Mouse (Mus musculus) urinary bladder, postnatal 4 days (tissue): ENCODE results near the gene Josd2.
A peak's percentile ranks its signal among the peaks of the same experiment; 100 is the strongest.

Experiments used
- DNase-seq, 2 experiments: peaks; one replicate each; pipeline ENCODE4 v3.0.0; 2021 to 2022; ENCODE audit warnings: low spot score in 2 of 2

Gene Josd2

DNA sequence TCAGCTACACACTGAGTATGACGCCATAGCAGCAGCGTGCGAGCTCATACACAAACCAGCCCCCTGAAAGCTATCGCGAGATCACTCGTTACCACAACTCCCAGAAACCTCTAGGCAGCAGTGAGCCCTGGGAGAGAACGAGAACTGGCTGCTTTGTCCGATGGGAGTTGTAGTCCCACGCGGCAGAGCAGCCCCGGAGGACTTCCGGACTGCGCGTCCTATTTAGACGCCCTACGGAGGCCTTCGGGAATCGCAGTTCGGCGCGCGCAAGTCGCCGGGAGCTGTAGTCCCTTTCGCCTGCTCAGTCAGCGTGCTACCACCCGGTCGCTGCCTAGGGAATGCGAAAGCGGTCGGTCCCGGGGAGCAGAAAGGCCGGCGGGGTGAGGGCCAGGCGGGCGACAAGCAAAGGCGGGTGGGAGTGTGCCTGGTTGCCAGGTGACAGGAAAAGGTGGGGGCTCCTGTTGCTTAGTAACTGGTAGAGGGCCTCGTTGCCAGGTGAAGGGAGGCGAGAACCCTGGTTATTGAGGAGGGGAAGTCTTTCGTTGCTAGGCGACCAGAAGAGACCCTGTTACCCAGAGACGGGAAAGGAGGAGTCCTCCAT is at the start of gene Josd2:
Josd2 (plus strand) TSS at position 170 of the 601 bp plus-strand sequence.
- peak; percentile 90 to 91 for DNase-seq

- no peak for DNase-seq
Measured at GRCm38 (mm10) chr7:44427666-44428065, 40.1 kb upstream of the Josd2 start.

DNA sequence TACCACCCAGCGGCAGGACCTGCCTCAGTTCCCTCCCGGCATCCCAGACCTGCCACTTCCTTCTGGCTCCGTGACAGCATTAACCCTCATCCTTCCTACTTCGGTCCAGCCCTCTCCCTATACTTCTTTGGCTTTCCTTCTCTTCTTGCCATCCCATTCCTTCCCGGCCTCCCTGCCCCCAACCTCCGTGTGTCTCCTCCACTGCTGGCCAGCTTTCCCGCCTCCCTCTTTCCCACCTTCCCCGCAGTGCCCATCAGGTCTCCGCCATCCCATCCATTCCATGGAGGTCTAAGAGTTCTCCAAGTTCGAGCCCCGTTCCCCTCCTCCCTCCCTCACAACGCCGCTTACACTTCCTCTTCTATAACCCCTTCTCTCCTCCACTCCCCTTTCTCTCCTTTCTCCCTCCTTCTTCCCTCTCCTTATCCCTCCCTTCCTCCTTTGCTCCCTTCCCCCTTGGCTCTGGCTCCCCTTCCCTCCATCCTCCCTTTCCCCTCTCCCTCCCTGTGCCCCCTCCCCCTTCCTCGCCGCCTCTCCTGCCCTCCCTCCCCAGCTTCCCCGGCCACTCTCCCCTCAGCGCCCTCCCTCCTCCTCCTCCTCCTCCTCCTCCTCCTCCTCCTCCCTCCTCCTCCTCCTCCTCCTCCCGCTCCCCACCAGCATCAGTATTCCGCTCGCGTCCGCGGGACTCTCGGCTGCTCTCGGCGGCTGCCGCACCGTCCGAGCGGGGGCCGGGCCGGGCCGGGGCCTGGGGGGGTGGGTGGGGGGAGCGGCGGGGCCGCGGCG is 39.4 kb upstream of the Josd2 start:
- no peak for DNase-seq

GRCm38 (mm10) chr7:44428968-44429521 is 38.7 kb upstream of the Josd2 start, which contains the start of gene Lrrc4b:
Lrrc4b (plus strand) TSS chr7:44429018.
- no peak for DNase-seq

DNA sequence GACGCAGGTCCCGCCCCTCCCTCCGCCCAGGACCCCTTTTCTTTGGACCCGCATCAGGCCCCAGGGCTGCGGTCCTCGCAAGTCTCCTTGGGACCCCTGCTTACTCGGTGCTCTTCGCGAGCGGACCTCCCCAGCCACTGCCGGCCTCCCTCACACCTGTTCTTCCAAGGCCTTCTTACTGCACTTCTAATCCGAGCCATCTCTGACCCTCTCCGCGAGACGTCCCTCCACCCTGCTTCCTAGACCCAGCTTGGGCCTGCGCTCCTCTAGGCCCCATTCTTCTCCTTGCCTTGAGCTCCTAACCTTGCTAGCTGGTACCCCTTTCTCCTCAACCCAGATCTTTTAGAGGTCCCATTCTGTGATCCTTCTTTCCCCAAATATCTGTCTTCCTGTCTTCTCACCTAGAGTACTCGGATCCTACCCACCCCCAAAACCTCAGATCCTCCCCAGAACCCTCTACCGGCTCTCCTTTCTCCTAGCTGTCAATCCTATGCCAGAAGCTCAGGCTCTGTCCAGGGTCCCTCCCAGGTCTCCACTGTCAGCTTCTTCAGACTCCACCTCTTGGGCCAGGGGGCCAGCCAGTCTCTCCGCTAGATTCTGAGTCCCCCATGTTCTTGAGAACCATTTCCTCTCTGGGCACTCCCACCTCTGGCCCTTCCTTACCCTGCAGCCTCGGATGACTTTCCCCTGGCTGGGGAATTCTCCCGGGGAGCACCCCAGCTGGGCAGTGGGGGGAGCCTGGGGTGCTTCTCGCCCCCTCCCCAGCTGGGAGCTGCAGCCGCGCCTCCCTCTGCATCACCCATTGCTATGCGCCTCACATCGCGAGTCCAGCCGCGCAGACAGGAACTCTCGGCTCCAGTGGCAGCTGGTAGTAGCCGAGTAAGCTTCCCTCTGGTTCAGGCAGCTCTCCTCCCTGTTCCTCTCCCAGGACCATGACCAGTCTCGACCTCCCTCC is 38.0 kb upstream of the Josd2 start:
- DNase-seq = no peak

DNA sequence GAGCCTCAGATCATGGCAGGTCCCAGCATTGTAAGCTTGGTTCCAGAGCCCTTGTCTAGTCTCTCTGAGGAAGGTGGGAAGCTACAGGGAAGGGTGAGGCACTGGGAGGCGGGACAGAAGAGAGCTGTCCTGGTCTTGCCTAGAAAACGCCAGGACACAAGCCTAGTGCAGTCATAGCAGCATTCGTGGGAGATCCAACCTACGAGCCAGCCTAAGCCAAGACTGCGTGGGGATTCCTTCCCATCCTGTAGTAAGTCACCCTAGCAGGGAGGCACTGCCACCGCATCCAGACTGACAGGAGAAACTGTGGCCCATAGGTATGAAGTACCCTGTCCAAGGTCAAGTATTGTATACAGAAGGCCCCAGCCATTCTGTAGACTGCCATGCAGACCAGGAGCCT is 35.2 kb upstream of the Josd2 start:
- DNase-seq = no peak

DNA sequence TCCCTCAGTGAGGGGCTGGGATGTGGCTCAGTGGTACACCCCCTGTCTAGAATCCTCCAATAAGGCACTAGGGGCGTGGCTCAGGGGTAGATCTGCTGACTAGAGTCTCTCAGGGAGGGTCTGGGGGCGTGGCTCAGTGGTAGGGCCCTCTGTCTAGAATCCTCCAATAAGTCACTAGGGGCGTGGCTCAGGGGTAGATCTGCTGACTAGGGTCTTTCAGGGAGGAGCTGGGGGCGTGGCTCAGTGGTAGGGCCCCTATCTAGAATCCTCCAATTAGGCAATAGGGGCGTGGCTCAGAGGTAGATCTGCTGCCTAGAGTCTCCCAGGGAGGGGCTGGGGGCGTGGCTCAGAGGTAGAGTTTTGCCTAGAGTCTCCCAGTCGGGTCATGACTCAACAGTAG is 34.4 kb upstream of the Josd2 start:
- no peak for DNase-seq

DNA sequence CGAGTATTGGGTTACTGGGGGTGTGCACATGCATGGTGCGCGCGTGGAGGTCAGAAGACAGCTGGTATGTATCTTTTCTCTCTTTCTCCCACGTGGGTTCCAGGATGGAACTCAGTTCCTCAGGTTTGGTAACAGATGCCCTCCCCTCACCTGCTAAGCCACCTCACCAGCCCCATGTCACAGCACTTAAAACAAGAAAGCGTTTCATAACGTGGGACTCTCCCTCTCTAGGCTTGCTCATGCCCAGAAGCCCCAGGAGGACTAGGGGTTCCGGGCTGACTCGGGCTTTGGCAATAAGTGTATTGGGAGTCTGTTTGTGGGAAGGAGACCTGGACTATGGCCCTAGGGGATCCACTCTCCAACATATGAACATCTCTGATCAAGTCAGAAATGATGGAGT is 33.7 kb upstream of the Josd2 start:
- DNase-seq = no peak

- DNase-seq = no peak
Measured at GRCm38 (mm10) chr7:44435796-44436195, 32.0 kb upstream of the Josd2 start.

DNA sequence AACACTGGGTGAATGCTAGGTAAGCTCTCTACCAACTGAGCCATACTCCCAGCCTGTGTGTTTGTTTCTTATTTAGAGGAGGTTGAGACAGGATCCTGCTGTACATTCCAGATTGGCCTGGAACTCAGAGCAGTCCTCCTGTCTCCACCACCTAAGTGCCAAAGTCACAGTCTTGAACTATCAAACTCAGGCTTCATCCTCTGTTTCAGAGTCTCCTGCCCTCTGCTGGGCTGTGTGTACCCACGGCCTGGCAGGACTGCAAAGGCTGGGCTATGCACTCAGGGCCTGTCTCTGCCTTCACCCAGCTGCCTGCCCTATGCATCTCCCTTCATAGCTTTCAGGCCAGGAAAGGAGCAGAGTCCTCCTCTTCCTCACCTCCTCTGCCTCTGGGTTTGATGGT is 31.5 kb upstream of the Josd2 start:
- DNase-seq = no peak

DNA sequence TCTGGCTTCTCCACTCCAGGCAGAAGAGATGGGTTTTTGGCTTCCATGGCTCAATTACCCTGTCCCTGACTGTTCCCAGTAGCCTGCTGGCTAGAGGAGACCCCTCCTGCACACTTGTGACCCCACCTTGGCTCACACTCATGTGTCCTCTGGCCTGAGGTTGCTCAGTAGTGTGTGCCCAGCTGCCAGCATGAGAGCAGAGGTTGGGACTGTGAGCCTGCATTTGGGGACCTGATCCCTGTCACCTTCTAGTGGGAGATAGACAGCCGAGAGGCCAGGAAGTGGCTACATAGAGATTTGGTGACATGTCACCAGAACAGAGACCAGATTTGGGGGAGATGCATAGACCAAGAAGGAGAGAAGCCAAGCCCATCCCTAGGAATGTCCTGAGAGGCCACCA is 30.6 kb upstream of the Josd2 start:
- DNase-seq = no peak

DNA sequence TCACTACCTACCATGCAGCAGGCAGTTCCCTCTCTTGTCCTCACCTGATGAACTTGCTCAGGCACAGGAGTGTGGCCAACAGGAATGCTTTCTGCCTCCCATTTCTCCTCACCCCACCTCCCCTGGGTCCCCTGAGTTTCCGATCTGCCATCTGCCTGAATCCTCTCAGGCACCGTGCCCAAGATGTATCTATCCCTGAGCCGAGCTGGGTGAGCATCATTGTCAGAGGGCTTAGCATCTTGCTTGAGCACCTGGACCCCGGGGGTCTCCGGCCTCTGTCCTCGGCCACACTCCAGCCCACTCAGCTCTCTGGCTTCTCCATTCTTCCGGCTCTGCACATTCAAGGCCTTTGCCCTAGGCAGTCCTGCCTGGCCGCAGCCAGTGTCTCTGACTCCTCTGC is 29.8 kb upstream of the Josd2 start:
- no peak for DNase-seq

DNA sequence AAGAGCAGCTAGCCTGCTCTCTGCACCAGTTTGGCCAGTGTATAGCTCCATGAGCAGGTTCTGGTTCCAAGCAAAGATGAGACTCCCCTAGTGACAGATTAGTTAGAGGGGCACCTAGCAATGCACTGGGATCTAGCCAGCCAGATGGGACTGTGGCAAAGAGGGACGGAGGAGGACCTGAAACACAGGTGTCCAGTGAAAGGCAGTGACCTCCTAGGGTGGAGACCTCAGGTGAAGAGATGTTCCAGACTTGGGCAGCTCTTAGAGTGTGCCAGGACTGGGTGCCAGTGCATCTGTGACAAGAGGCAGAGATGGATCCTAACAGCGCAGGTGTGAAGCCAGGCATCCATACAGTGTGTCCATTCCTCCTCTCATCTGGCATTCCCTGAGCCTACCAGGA is 28.1 kb upstream of the Josd2 start:
- DNase-seq = no peak

DNA sequence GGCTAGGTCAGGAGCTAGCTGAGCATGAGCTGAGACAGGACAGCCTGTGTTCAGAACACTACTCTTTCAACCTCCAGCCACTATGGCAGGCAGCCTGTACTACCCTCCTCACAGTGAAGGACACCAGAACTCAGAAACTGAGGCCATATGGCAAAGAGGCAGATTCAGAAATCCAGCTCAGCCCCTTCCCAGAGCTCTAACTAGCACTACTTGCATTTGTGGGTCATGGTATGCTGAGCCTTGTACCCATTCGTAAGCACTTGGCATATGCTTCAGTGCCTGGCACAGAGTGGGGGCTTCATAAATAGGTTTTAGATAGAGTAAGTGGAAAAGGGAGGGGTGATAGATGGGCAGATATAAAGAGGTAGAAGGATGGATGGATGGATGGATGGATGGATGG is 27.3 kb upstream of the Josd2 start:
- no peak for DNase-seq

- DNase-seq = no peak
Measured at GRCm38 (mm10) chr7:44441180-44441579, 26.6 kb upstream of the Josd2 start.

GRCm38 (mm10) chr7:44441648-44442109 is 26.1 kb upstream of the Josd2 start:
- no peak for DNase-seq

GRCm38 (mm10) chr7:44442407-44442821 is 25.4 kb upstream of the Josd2 start:
- no peak for DNase-seq

DNA sequence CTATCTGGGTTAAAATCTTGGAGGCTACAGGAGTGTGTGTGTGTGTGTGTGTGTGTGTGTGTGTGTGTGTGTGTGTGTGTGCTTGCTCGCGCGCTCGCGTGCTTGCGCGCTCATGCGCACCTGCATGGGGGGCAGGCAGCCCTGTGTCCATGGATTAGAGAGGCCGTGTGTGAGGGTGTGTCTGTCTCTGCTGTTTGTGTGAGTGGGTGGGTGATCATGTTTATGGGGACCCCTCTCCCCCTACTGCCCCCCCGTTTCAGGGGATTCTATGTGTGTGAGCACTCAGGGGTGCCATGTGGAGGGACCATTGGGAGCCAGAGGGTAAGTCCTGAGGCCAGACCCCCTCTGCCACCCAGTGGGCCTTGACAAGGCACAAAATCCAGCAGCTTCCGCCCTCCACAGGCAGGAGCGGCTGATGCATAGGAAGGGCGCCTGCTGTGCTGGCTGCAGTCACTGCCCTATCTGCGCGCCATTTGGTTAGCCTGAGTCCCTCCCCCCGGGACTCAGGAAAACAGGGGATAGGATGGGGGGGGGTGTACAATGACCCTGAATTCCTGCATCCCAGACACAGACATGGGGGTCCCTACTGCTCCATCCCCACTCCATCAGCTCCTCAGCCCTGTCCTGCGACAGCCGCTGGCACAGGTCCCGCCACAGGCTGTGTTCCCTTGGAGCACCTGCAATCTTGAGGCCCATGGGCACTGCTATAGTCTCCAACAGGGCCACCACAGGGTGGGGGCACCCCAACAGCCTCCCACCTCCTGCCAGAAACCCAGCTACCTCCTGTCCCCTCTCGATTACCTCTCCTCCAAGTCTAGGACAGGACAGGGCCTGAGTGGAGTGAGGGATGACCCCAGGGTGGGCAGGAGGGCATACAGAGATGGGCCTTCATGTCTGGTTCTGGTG is 24.3 kb upstream of the Josd2 start:
- no peak for DNase-seq

- DNase-seq = no peak
Measured at GRCm38 (mm10) chr7:44444886-44445527, 22.8 kb upstream of the Josd2 start.

DNA sequence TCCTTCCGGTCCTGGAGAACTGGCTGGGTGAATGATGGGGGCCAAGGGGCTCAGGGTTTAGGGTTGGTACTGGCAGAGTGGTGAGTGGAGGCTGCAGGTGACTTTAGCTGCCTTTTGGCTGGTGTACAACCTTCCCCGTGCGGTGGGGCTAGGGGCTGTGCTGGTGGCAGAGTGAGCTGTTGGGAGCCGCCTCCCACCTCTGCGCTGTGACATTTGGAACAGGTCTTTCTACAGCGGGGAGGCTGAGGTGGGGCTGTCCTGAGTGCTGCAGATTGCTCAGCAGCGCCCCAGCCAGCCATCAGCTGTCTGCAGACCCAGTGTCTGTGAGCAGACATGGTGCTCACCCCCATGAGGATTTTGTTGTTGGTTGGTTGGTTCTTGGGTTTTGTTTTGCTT is 22.3 kb upstream of the Josd2 start:
- DNase-seq = no peak
